Mouse (Mus musculus) olfactory bulb, adult 2 months (tissue): ENCODE data around the gene Tmem168. TPM values are rescaled to one million over a fixed set of nuclear protein-coding genes. Genes with fewer than 3 reads are reported as not detected.

Source experiments
- H3K27ac ChIP-seq: fragments of 200-500 bp; 2 replicates; pipeline ENCODE4 v1.5.1; 2012; ENCODE audit warnings: low read depth, low read length; ENCODE audit not compliant: insufficient read depth
- H3K4me1 ChIP-seq: fragments of 200-500 bp; 2 replicates; pipeline ENCODE4 v1.6.1; 2012; ENCODE audit warnings: low read length; ENCODE audit not compliant: control insufficient read depth, insufficient read depth
- H3K4me3 ChIP-seq: fragments of 200-500 bp; 2 replicates; pipeline ENCODE4 v1.5.1; 2012; ENCODE audit warnings: mild to moderate bottlenecking, low read depth, low read length, moderate library complexity; ENCODE audit not compliant: insufficient read depth
- CTCF ChIP-seq: fragments of 200-500 bp; IDR thresholded peaks from 2 replicates; pipeline ENCODE4 v1.5.1; 2012; ENCODE audit warnings: low read depth, mild to moderate bottlenecking, low read length, moderate library complexity; ENCODE audit not compliant: insufficient read depth
- POLR2A ChIP-seq: fragments of 200-500 bp; IDR thresholded peaks from 2 replicates; pipeline ENCODE4 v1.6.1; 2012; ENCODE audit warnings: mild to moderate bottlenecking, low read depth, low read length, moderate library complexity; ENCODE audit not compliant: insufficient read depth
- WGBS: fragments of 180-500 bp; shearing (Covaris S2); methylation state at CpG from one replicate; pipeline ENCODE4 v1.1.7; 2018; 5-methylcytosine and 5-hydroxymethylcytosine counted together
- polyA plus RNA-seq: library from polyadenylated mRNA; stranded (reverse); fragments of >200 nt; gene quantifications from 2 replicates; pipeline ENCODE4 v1.2.4, GENCODE M21; 2012; ENCODE audit warnings: low replicate concordance; ENCODE audit not compliant: missing spikeins, insufficient read depth, insufficient read length

Tmem168 gene
- polyA plus RNA-seq, 1 experiment: not detected

DNA sequence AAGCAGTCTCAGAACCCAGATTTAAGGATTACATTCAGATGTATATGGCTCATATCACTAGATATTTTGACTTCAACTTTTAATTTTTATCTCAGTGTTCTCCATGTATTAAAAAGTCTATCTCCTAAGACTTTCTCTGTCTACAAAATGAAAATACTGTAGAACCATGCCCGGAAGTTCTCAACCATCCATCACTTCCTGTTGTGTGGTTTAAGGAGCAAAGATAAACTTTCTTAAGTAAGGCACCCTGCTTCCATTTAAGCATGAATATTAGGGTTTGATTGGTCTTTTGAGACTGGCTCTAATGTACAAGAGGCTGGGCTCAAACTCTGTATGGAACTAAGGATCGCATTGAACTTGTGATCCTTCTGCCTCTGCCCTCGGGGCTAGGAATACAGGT is 6.7 kb upstream of the Tmem168 start:
- Histone ChIP-seq H3K4me3 (no peak overlapping the region), H3K4me1 (no peaks in the 10 kb centered on the region), H3K27ac (no peak overlapping the region)
- WGBS: 93% methylated on average over 3 of the region's 3 CpGs
- no peak for TF ChIP-seq POLR2A
- no peak for TF ChIP-seq CTCF

DNA sequence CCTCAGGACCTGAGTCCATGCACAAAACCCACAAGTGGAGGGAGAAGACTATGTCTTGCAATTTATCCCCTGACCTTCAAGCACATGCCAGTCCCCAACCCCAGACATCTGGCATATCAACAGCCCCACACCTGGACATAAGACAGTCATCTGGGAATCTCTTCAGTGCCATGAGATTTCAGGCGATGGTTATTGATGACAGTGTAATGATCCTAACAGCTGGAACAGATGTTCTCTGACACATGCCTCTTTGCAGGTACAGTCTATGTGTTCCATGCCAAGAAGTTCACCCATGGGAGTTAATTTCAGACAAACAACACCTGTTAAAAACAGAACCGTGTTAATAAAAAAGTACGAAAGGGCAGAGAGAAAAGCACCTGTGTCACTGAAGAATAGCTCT is 5.8 kb upstream of the Tmem168 start:
- TF ChIP-seq POLR2A (no peak), CTCF (no peak)
- WGBS: 89% methylated on average over 3 of the region's 3 CpGs

DNA sequence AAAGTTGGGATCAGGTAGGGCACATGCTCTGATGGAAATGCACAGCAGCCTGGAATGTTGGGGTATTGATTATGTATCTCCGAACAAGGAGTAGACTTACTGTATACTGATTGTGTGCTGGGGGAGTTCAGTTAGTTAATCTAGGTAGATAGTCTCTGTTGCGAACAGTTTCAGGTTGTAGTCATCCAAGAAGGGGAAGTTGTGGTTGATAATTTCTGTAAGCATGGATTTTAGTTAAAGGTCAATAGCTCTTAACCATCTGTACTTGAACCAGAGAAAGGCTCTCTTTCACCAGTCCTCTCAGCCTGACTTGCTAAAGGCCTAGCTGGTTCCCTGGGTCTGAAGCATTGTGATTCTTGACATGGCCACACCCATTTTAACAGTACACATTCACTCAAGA is 3.0 kb upstream of the Tmem168 start:
- WGBS: 96% methylated on average over 2 of the region's 2 CpGs
- TF ChIP-seq CTCF (no peak), POLR2A (no peak)
- Histone ChIP-seq H3K4me3 (no peak overlapping the region), H3K27ac (no peak overlapping the region), H3K4me1 (no peaks in the 10 kb centered on the region)

More for the DNA sequence above, 5.8 kb upstream of the Tmem168 start:
- H3K4me3 ChIP-seq: no peak overlapping the region
- no peak overlapping the region for H3K27ac ChIP-seq
- H3K4me1 ChIP-seq: no peaks in the 10 kb centered on the region

DNA sequence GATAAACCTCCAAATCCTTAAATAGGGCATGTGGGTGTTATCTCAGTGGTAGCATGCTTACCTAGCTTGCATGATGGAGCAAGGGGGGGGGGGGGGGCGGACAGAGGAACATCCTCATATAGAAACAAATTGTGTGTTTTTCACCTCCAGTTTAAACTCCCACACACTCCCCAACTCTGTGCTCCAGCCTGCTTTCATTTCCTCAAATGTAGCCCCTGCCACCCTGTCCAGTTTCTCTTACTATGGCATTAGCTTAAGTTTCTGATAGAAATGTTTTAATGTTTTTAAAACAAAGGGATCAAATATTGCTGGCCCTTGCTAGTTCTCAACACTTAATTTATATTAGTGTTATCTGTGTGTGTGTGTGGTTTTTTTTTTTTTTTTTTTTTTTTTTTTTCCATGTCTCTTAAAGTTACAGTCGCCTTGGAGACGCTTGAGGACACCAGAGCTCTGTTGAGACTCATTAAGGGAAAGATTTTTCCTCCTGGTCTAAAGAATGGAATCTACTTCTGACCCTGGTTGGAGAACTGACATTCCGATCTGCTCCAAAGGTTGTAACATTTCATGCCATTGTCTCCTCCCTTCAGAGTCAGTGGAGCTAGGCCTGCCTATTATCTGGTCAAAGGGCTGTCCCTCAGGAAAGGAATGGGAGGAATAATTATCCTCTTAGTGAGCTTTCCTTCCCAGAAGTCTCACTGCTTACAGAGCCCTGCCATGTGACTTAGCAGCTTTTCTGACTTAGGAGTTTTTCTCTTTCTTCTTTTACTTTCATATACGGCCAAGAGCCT is 1.6 kb upstream of the Tmem168 start:
- H3K4me3 ChIP-seq: no peak overlapping the region
- 71% methylated on average over 5 of the region's 5 CpGs for WGBS
- TF ChIP-seq CTCF (no peak), POLR2A (no peak)
- H3K4me1 ChIP-seq: no peaks in the 10 kb centered on the region
- no peak overlapping the region for H3K27ac ChIP-seq

DNA sequence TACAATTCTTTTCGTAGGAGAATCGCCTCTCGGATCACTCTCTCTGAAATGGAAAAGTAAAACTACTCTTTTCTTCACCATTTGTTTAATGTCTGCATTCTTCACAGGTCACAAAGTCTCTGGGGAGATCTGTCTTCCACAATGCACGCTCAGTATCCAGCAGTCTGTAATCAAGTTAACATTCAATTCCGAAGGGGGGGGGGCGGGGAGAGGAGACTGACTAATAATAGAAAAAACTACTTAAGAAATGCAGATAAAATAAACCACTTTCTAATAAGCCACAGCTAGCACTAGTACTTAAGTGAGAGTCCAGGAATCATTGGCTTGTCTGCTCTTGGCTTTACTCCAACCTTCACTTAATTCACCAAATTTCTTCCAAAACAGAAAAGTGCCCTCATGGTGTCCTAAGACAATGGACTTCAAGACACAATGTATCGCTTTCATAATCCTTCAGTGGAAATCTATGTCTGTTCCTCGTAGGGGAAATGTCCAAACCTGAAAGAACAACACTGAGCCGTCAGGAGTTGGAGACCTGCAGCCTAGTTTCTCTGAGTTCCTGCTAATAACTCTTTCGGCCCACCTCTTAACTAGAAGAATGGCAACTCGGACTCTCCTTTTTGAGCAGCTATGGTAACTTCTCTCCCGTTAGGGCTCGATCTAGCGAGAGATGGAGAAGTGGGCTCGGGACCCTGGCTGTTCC is 829 bp downstream of the Tmem168 start:
- TF ChIP-seq POLR2A (no peak), CTCF (no peak)
- H3K4me3 ChIP-seq: peak overlapping the region; percentile 78
- 8% methylated on average over 15 of the region's 15 CpGs for WGBS
- H3K27ac ChIP-seq: peak overlapping the region; percentile 56
- H3K4me1 ChIP-seq: no peaks in the 10 kb centered on the region

DNA sequence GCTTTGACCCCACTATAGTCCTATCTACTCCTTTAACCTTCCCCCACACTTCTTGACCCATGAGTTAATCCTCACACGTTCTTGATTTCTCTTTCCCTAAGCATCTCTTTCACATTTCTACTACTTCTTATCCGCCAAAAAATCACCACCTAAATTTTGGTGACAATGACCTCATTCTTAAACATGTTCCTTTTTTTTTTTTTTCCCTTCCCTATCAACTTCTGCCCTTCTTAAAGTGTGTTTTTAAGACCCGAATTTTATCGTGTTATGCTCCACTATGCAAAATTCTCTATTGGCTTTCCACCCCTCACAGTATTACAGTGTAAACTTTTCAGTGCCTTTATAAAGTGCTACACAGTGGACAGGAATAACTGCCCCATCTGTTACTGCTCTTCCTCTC is 1.5 kb downstream of the Tmem168 start:
- Histone ChIP-seq H3K4me1 (peaks cover 2% of the 10 kb centered on the region; the same call in 1 of the 2 replicates), H3K27ac (no peak overlapping the region), H3K4me3 (no peak overlapping the region)
- TF ChIP-seq POLR2A (no peak), CTCF (no peak)
- 66% methylated on average over 4 of the region's 4 CpGs for WGBS

DNA sequence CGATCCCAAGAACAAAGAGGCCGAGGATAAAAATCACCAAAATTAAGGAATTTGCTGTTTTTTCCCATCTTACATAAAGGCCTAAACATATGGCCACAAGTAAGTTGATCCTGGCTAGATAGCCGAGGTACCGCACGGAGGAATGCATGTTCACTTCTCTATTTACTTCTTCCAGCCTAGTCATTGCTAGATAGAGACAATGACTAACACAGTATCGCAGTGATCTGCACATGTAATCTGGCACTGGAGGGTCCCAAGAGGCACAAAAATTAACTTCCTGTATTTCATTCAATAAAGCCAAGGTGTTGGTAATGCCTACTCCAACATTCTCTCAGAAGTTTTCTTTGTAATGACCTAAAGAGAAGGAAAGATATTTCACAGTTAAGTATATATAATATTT is 4.8 kb downstream of the Tmem168 start:
- Histone ChIP-seq H3K4me1 (peaks cover 2% of the 10 kb centered on the region; the same call in 1 of the 2 replicates), H3K27ac (no peak overlapping the region), H3K4me3 (no peak overlapping the region)
- WGBS: 96% methylated on average over 6 of the region's 6 CpGs
- no peak for TF ChIP-seq CTCF
- TF ChIP-seq POLR2A: no peak

DNA sequence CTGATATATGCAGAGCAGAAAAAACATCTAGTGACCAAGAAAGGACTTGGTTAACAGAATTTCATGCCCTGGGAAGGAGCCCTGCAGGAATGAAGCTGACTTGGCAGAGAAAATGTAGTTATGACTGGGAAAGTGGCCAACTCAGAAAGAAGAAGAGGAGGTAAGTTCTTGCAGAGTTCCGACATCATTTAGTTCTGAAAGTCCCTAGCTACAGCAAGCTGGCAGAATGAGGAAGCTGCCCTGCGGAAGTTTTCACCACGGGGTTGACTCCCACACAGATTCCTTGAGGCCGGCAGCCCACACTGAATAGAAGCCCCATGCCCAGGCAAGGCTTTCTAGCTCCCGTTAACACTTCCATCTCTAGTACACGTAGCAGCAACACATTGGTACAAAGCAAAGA is 6.3 kb downstream of the Tmem168 start:
- Histone ChIP-seq H3K4me3 (no peak overlapping the region), H3K27ac (no peak overlapping the region), H3K4me1 (peaks cover 2% of the 10 kb centered on the region; the same call in 1 of the 2 replicates)
- WGBS: 18% methylated on average over 6 of the region's 6 CpGs
- TF ChIP-seq CTCF (no peak), POLR2A (no peak)

DNA sequence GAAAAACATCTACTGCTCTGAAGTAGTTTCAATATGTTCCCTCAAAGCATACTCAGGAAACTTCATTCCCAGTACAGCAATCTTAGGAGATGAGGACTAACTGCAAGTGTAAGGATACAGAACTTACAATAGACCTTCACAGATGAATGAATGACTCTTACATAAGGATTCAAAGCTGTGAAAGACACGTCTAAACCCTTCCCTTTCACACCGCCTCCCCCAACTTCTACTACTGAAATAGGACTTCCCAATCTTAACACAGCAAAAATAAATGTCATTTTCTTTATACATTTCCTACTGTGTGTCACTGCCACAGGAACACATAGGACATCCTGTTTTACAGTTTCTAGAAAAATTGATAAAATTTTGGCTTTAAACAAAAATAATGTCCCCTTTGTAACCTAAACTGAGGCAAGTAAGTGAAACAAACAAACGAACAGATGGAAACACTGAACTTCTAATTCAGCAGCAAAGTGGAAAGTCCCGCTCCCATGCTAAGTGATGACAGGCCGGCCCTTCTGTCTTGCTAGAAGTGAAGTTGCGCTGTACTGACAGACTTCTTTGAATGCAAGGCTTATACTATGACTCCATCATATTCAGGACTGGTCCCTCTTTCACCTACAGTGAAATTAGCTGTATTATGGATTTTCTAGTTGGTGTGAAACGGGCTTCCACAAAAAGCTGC is 9.5 kb downstream of the Tmem168 start:
- 70% methylated on average over 7 of the region's 7 CpGs for WGBS
- H3K4me1 ChIP-seq: peaks cover 2% of the 10 kb centered on the region; the same call in 1 of the 2 replicates
- TF ChIP-seq POLR2A (no peak), CTCF (no peak)
- H3K27ac ChIP-seq: no peak overlapping the region
- no peak overlapping the region for H3K4me3 ChIP-seq
